Comparison of ENCODE assay signal across 19 mouse cellular contexts in the genomic region with DNA sequence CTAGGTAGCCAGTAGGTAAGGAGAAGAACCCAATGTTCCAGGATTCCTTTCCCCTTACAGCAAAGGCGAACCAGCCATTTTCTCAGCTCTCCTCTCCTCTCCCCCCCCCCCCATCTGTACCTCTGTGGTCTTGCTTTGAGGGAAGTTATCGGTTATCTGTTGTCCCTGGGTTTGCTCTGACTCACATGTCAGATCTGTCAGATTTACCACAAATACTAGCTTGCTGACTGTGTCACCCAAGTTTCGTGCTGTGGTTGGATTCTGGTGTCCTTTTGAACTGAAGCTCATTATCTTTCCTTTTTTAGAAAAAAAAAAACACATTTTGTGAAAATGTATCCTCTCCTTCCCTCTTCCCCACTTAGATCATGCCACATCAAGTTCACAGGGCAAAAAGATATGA. TPM values are rescaled to one million over a fixed set of nuclear protein-coding genes. Genes with fewer than 3 reads are reported as not detected.
DNase-seq lines count a peak whose midpoint lies in the region; ATAC-seq and TF ChIP-seq lines count a peak whose summit lies in the region.
"Had no signal": no experiment of that assay in that cellular context is flagged by ENCODE, and none has a peak within 500 bp of the region (broad histone marks: within the 10 kb centered on the region; RNA-seq: fewer than 3 reads in every experiment).

No protein-coding gene starts in this region.

- no peak overlapping the region for H3K4me3 ChIP-seq in heart, adult 2 months
- no peak overlapping the region for H3K4me3 ChIP-seq in heart, embryonic 12.5 days
- H3K4me3 ChIP-seq in liver, adult 2 months (ENCODE audit: insufficient read depth, low read depth, low read length): no peak overlapping the region
- H3K4me3 ChIP-seq in liver, embryonic 12.5 days: no peak overlapping the region
- H3K4me3 ChIP-seq: forebrain, embryonic 12.5 days; limb, embryonic 10.5 days; liver, embryonic 13.5 days; lung, embryonic 15.5 days had no signal

- H3K79me2 ChIP-seq in heart, adult 2 months (replicated peaks; ENCODE audit: control insufficient read depth, insufficient read depth, low read length): no peaks in the 10 kb centered on the region
- H3K79me2 ChIP-seq in liver, adult 2 months (ENCODE audit: control insufficient read depth, insufficient read depth, low read length): peaks cover 7% of the 10 kb centered on the region; the same call in 1 of the 2 replicates

- TF ChIP-seq EP300 in heart, adult 2 months (IDR thresholded peaks at IDR 0.05; ENCODE audit: insufficient read depth, low read depth, low read length): no peak

- DNase-seq in heart, adult 2 months: no peak
- DNase-seq in liver, adult 2 months (ENCODE audit: extremely low read depth, low read depth, low spot score): peak; percentile 17
- peak; percentile 53 for DNase-seq in c-Kit-positive CD71-negative TER-119-negative erythroid progenitor cells, embryonic 14.5 days (ENCODE audit: low read depth)
- no peak for DNase-seq in right cerebral cortex, postnatal 36 days (ENCODE audit: low spot score in 2 of 2)
- no peak for DNase-seq in adipocyte (ENCODE audit: low spot score)
- DNase-seq: gastrocnemius, postnatal 25 days; layer of hippocampus, adult 9-11 months; liver, embryonic 13.5 days; lung, postnatal 4 days; right cerebral cortex, postnatal 4 days had no signal

- H3K4me2 ChIP-seq in heart, embryonic 12.5 days: no peak overlapping the region
- no peak overlapping the region for H3K4me2 ChIP-seq in liver, embryonic 12.5 days
- H3K4me2 ChIP-seq: forebrain, embryonic 12.5 days; hindbrain, embryonic 14.5 days; liver, embryonic 13.5 days; lung, embryonic 15.5 days; midbrain, embryonic 11.5 days had no signal

- no peak for TF ChIP-seq CTCF in heart, adult 2 months (IDR thresholded peaks at IDR 0.05)
- TF ChIP-seq CTCF in liver, adult 2 months (IDR thresholded peaks at IDR 0.05; ENCODE audit: low read depth, low read length): no peak

- intact Hi-C loops in heart, adult 2 months (cut with DNase I): no loop called here

- TF ChIP-seq POLR2A in heart, adult 2 months (IDR thresholded peaks at IDR 0.05; ENCODE audit: insufficient read depth, low read depth, low read length): no peak
- TF ChIP-seq POLR2A in liver, adult 2 months (IDR thresholded peaks at IDR 0.05; ENCODE audit: extremely low read depth, insufficient read depth, low read length): no peak

- ATAC-seq in heart, embryonic 12.5 days (ENCODE audit: insufficient number of reproducible peaks, low FRiP score): no peak
- ATAC-seq in liver, embryonic 12.5 days: no peak
- ATAC-seq: CD4-positive, CD25-positive, alpha-beta regulatory T cell, adult 4 months had no signal

- H3K36me3 ChIP-seq in heart, adult 2 months (ENCODE audit: control insufficient read depth, insufficient read depth, low read length): no peaks in the 10 kb centered on the region
- peaks cover 11% of the 10 kb centered on the region; the same call in 1 of the 2 replicates for H3K36me3 ChIP-seq in heart, embryonic 12.5 days
- H3K36me3 ChIP-seq in liver, adult 2 months (ENCODE audit: control insufficient read depth, insufficient read depth, low read length): no peaks in the 10 kb centered on the region
- no peaks in the 10 kb centered on the region for H3K36me3 ChIP-seq in liver, embryonic 12.5 days
- H3K36me3 ChIP-seq: forebrain, embryonic 12.5 days; limb, embryonic 10.5 days; liver, embryonic 13.5 days; lung, embryonic 15.5 days had no signal

- no peaks in the 10 kb centered on the region for H3K27me3 ChIP-seq in heart, adult 2 months (ENCODE audit: control insufficient read depth, insufficient read depth, low read length)
- no peaks in the 10 kb centered on the region for H3K27me3 ChIP-seq in heart, embryonic 12.5 days (replicated peaks)
- H3K27me3 ChIP-seq in liver, adult 2 months (ENCODE audit: control insufficient read depth, insufficient read depth, low read length): no peaks in the 10 kb centered on the region
- no peaks in the 10 kb centered on the region for H3K27me3 ChIP-seq in liver, embryonic 12.5 days (replicated peaks)
- H3K27me3 ChIP-seq: forebrain, embryonic 12.5 days; liver, embryonic 13.5 days; lung, embryonic 15.5 days had no signal

- H3K9ac ChIP-seq in heart, adult 2 months (ENCODE audit: low read depth, low read length): no peak overlapping the region
- H3K9ac ChIP-seq in heart, embryonic 12.5 days: no peak overlapping the region
- H3K9ac ChIP-seq in liver, adult 2 months (ENCODE audit: low read depth, low read length): no peak overlapping the region
- H3K9ac ChIP-seq in liver, embryonic 12.5 days: no peak overlapping the region
- H3K9ac ChIP-seq: forebrain, embryonic 12.5 days; hindbrain, embryonic 14.5 days; liver, embryonic 13.5 days; lung, embryonic 15.5 days had no signal

- H3K27ac ChIP-seq in heart, adult 2 months: peak overlapping the region; percentile 60
- no peak overlapping the region for H3K27ac ChIP-seq in heart, embryonic 12.5 days (ENCODE audit: poor library complexity, severe bottlenecking)
- H3K27ac ChIP-seq in liver, adult 2 months (replicated peaks; ENCODE audit: insufficient read depth, low read depth, low read length): no peak overlapping the region
- no peak overlapping the region for H3K27ac ChIP-seq in liver, embryonic 12.5 days
- H3K27ac ChIP-seq: forebrain, embryonic 12.5 days; hindbrain, embryonic 14.5 days; limb, embryonic 10.5 days; liver, embryonic 13.5 days; lung, embryonic 15.5 days; stomach, postnatal 0 days had no signal

- H3K9me3 ChIP-seq in heart, embryonic 12.5 days (replicated peaks): 0 out of 2 replicates have a peak, but pooled peaks cover 6% of the 10 kb centered on the region
- H3K9me3 ChIP-seq in liver, embryonic 12.5 days (replicated peaks): no peaks in the 10 kb centered on the region
- H3K9me3 ChIP-seq: forebrain, embryonic 12.5 days; limb, embryonic 10.5 days; lung, embryonic 15.5 days had no signal

- 62% methylated on average over 3 of the region's 3 CpGs for WGBS in heart, adult 2 months
- WGBS in heart, embryonic 12.5 days: 53% methylated on average over 3 of the region's 3 CpGs
- 88% methylated on average over 3 of the region's 3 CpGs for WGBS in liver, adult 2 months
- WGBS in liver, embryonic 12.5 days (ENCODE audit: insufficient replicate concordance): 13% methylated on average over 3 of the region's 3 CpGs

- peaks cover 10% of the 10 kb centered on the region for H3K4me1 ChIP-seq in heart, adult 2 months (ENCODE audit: control insufficient read depth, insufficient read depth, low read length)
- H3K4me1 ChIP-seq in heart, embryonic 12.5 days (replicated peaks): peaks cover 43% of the 10 kb centered on the region
- peaks cover 18% of the 10 kb centered on the region for H3K4me1 ChIP-seq in liver, adult 2 months (ENCODE audit: control insufficient read depth, insufficient read depth, low read length)
- peaks cover 11% of the 10 kb centered on the region for H3K4me1 ChIP-seq in liver, embryonic 12.5 days
- H3K4me1 ChIP-seq: forebrain, embryonic 12.5 days; lung, embryonic 15.5 days had no signal

RNA-seq across cellular contexts. Expression of gene Nos1ap, which starts 50.2 kb away (rescaled TPM):
- total RNA-seq in heart, adult 2 months (2021): 10 to 100 TPM; 22.0 to 24.0 TPM
- 10.7 and 11.5 TPM in 2 replicates for polyA plus RNA-seq in heart, adult 2 months (2012; rRNA removed)
- polyA plus RNA-seq in heart, embryonic 12.5 days (2016; fragmentation: Nextera tagmentation; extraction: Ambion mirVana): 25.9 and 26.0 TPM in 2 replicates
- total RNA-seq in liver, adult 2 months (2014; rRNA removed): 1.8 and 3.2 TPM in 2 replicates
- 3.1 and 6.7 TPM in 2 replicates for polyA plus RNA-seq in liver, adult 2 months (2012; rRNA removed)
- 6.2 and 6.4 TPM in 2 replicates for polyA plus RNA-seq in liver, embryonic 12.5 days (2016; fragmentation: Nextera tagmentation; extraction: Ambion mirVana)

Comparison
In these comparisons a context has a peak if more than half of its experiments do, and no peak if none do; other contexts are left out.
1. DNase-seq: peak in liver, adult 2 months (single experiment) and c-Kit-positive CD71-negative TER-119-negative erythroid progenitor cells, embryonic 14.5 days (single experiment); none in heart, adult 2 months (0 of 2), right cerebral cortex, postnatal 36 days (0 of 2) and adipocyte (single experiment).